Mouse (Mus musculus) thymus, adult 2 months (tissue): ENCODE measurements at regions not wholly inside any gene's neighbourhood (a gene's known extent, or its start where the extent isn't known, plus 50 kb on each side); places are given as distances from the start of the nearest gene placed in this dataset.

Source experiments
- CTCF ChIP-seq: fragments of 200-500 bp; IDR thresholded peaks from 2 replicates; pipeline ENCODE4 v1.5.1; 2012; ENCODE audit warnings: mild to moderate bottlenecking, control low read depth, low read length, moderate library complexity, borderline replicate concordance; ENCODE audit not compliant: control insufficient read depth, poor library complexity, insufficient read depth; ENCODE audit errors: extremely low read depth
- POLR2A ChIP-seq: fragments of 200-500 bp; IDR thresholded peaks from 2 replicates; pipeline ENCODE4 v1.6.1; 2012; ENCODE audit warnings: mild to moderate bottlenecking, low read length, control low read depth, moderate library complexity; ENCODE audit not compliant: control insufficient read depth, poor library complexity, insufficient read depth; ENCODE audit errors: extremely low read depth

- TF ChIP-seq CTCF (no peak), POLR2A (no peak)
Measured at GRCm38 (mm10) chr17:64390349-64390748, 58.6 kb upstream of the Pja2 start.
